Mouse (Mus musculus) spleen, adult 2 months (tissue): Measurements from ENCODE around the gene Asic2. TPM values are rescaled to one million over a fixed set of nuclear protein-coding genes. Genes with fewer than 3 reads are reported as not detected.

ENCODE experiments used
- DNase-seq, 2 experiments: peaks; one replicate each; pipeline versions ENCODE4 v3.0.0 to v3.0.0-alpha.2; 2012 to 2021; ENCODE audit warnings: low spot score in 2 of 2, low read depth in 1 of 2
- H3K27ac ChIP-seq: fragments of 200-500 bp; 2 replicates; pipeline ENCODE4 v1.5.1; 2012; ENCODE audit warnings: low read length, inconsistent platforms; ENCODE audit not compliant: insufficient read depth
- H3K27me3 ChIP-seq: fragments of 200-500 bp; 2 replicates; pipeline ENCODE4 v1.6.1; 2012; ENCODE audit warnings: mild to moderate bottlenecking, moderate library complexity, low read length, inconsistent platforms; ENCODE audit not compliant: control insufficient read depth, insufficient read depth
- H3K36me3 ChIP-seq: fragments of 200-500 bp; 2 replicates; pipeline ENCODE4 v1.6.1; 2012; ENCODE audit warnings: mild to moderate bottlenecking, low read length, inconsistent platforms; ENCODE audit not compliant: control insufficient read depth, insufficient read depth
- H3K4me1 ChIP-seq: fragments of 200-500 bp; 2 replicates; pipeline ENCODE4 v1.6.1; 2011; ENCODE audit warnings: inconsistent platforms; ENCODE audit not compliant: control insufficient read depth, insufficient read depth, insufficient read length
- H3K4me3 ChIP-seq: fragments of 200-500 bp; 2 replicates; pipeline ENCODE4 v1.5.1; 2011; ENCODE audit warnings: mild to moderate bottlenecking, inconsistent platforms; ENCODE audit not compliant: insufficient read depth, insufficient read length; ENCODE audit errors: extremely low read depth
- CTCF ChIP-seq: fragments of 200-500 bp; IDR thresholded peaks from 2 replicates; pipeline ENCODE4 v1.5.1; 2011; ENCODE audit warnings: mild to moderate bottlenecking, inconsistent platforms; ENCODE audit not compliant: insufficient read depth, insufficient read length, insufficient replicate concordance; ENCODE audit errors: extremely low read depth
- POLR2A ChIP-seq: fragments of 200-500 bp; IDR thresholded peaks from 2 replicates; pipeline ENCODE4 v1.6.1; 2011; ENCODE audit warnings: low read depth, low read length, inconsistent platforms
- WGBS: fragments of 180-500 bp; shearing (Covaris S2); methylation state at CpG from one replicate; pipeline ENCODE4 v1.1.7; 2018; 5-methylcytosine and 5-hydroxymethylcytosine counted together
- polyA plus RNA-seq: library from polyadenylated mRNA; depleted of rRNA; stranded (reverse); fragments of >200 nt; gene quantifications from 2 replicates; pipeline ENCODE4 v1.2.3, GENCODE M21; 2012

The Asic2 gene
- polyA plus RNA-seq, 1 experiment = 0.46 TPM

- TF ChIP-seq CTCF (no peak), POLR2A (no peak)
- no peak for DNase-seq
- Histone ChIP-seq H3K27ac (no peak overlapping the region), H3K36me3 (no peaks in the 10 kb centered on the region), H3K27me3 (no peaks in the 10 kb centered on the region), H3K4me1 (no peaks in the 10 kb centered on the region), H3K4me3 (no peak overlapping the region)
- 29% methylated on average over 3 of the region's 3 CpGs for WGBS
These were observed 519.0 kb downstream of the Asic2 start for GRCm38 (mm10) chr11:81449271-81449705.

GRCm38 (mm10) chr11:81446347-81446746 is 521.9 kb downstream of the Asic2 start:
- Histone ChIP-seq H3K36me3 (no peaks in the 10 kb centered on the region), H3K27me3 (no peaks in the 10 kb centered on the region), H3K4me1 (no peaks in the 10 kb centered on the region), H3K27ac (no peak overlapping the region), H3K4me3 (no peak overlapping the region)
- DNase-seq = no peak
- 70% methylated on average over 1 of the region's 1 CpGs for WGBS
- TF ChIP-seq CTCF (no peak), POLR2A (no peak)

- no peaks in the 10 kb centered on the region for H3K27me3 ChIP-seq
- no peak for TF ChIP-seq POLR2A
- no peak for TF ChIP-seq CTCF
- H3K36me3 ChIP-seq = no peaks in the 10 kb centered on the region
- no peak for DNase-seq
- H3K4me1 ChIP-seq = no peaks in the 10 kb centered on the region
- WGBS = 74% methylated on average over 14 of the region's 14 CpGs
- no peak overlapping the region for H3K27ac ChIP-seq
- H3K4me3 ChIP-seq = no peak overlapping the region
These were observed 541.4 kb downstream of the Asic2 start for GRCm38 (mm10) chr11:81426857-81427256.

DNA sequence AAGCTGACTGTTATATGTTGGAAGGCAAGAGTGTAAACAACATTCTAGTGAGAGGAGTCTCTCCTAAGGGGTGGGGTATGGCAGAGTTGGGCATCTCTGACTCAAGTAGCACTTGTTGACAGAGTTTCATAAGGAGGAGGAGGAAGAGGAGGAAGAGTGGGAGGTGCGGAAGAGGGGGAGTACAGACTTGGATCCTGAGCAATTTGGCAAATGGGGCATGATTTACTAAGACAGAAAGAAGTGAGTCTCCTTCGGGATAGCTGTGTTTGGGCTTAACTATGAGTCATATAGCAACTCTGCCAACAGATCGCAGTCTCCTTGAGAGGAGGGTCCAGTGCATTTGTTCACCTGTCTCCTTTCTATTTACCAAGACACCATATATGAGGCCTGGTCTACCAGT is 549.1 kb downstream of the Asic2 start:
- Histone ChIP-seq H3K4me3 (no peak overlapping the region), H3K27ac (no peak overlapping the region), H3K27me3 (no peaks in the 10 kb centered on the region), H3K36me3 (no peaks in the 10 kb centered on the region), H3K4me1 (no peaks in the 10 kb centered on the region)
- no peak for TF ChIP-seq CTCF
- no peak for TF ChIP-seq POLR2A
- 84% methylated on average over 3 of the region's 3 CpGs for WGBS
- no peak for DNase-seq

- Histone ChIP-seq H3K27ac (no peak overlapping the region), H3K36me3 (no peaks in the 10 kb centered on the region), H3K4me1 (no peaks in the 10 kb centered on the region), H3K27me3 (no peaks in the 10 kb centered on the region), H3K4me3 (no peak overlapping the region)
- DNase-seq = no peak
- 94% methylated on average over 4 of the region's 4 CpGs for WGBS
- TF ChIP-seq CTCF (no peak), POLR2A (no peak)
These were observed 550.2 kb downstream of the Asic2 start for GRCm38 (mm10) chr11:81418027-81418426.

GRCm38 (mm10) chr11:81416319-81416718 is 551.9 kb downstream of the Asic2 start:
- DNase-seq = no peak
- 83% methylated on average over 6 of the region's 6 CpGs for WGBS
- TF ChIP-seq CTCF (no peak), POLR2A (no peak)
- no peak overlapping the region for H3K27ac ChIP-seq
- no peaks in the 10 kb centered on the region for H3K27me3 ChIP-seq
- no peaks in the 10 kb centered on the region for H3K36me3 ChIP-seq
- H3K4me3 ChIP-seq = no peak overlapping the region
- no peaks in the 10 kb centered on the region for H3K4me1 ChIP-seq

DNA sequence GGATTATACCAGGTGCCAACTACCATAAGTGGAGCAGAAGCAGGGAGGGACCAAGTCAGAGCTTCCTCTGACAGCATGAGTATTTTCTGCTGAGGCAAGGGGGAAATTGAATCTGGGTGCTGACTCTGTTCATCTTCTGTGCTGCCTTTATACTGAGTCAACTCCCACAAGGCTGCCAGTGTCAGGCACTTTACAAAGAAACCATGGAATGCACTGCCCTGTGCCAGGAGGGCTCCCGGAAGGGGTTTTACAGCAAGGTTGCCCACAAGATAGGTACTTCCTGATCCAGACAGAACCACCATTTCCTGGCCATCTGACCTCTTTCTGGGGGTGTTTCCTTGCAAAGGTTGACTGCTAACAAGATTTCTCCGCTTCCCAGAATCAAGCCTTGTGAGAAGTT is 553.7 kb downstream of the Asic2 start:
- no peaks in the 10 kb centered on the region for H3K4me1 ChIP-seq
- WGBS = 18% methylated on average over 2 of the region's 2 CpGs
- no peak overlapping the region for H3K27ac ChIP-seq
- no peak overlapping the region for H3K4me3 ChIP-seq
- no peaks in the 10 kb centered on the region for H3K27me3 ChIP-seq
- H3K36me3 ChIP-seq = no peaks in the 10 kb centered on the region
- TF ChIP-seq POLR2A (no peak), CTCF (no peak)
- no peak for DNase-seq
